Mouse (Mus musculus) gastrocnemius, adult 2 months (tissue): ENCODE data around the gene Fcamr. TPM values are rescaled to one million over a fixed set of nuclear protein-coding genes. Genes with fewer than 3 reads are reported as not detected.

Experiments
- DNase-seq: peaks from one replicate; pipeline ENCODE4 v3.0.0; 2022
- H3K27ac ChIP-seq: fragments of 200-600 bp; 2 replicates; pipeline ENCODE4 v1.8.1; 2022; ENCODE audit warnings: mild to moderate bottlenecking
- H3K4me3 ChIP-seq: fragments of 200-600 bp; 2 replicates; pipeline ENCODE4 v1.8.1; 2022; ENCODE audit warnings: mild to moderate bottlenecking, moderate library complexity
- CTCF ChIP-seq: fragments of 200-600 bp; IDR thresholded peaks from 2 replicates; pipeline ENCODE4 v1.8.1; 2022; ENCODE audit warnings: antibody characterized with exemption, mild to moderate bottlenecking, moderate library complexity
- intact Hi-C: fragments of 180-260 bp; cut with DNase I; formaldehyde crosslinking; loops from one replicate; pipeline ENCODE4 v1.15.1; 2025
- total RNA-seq, 2 experiments: library from RNA; stranded (reverse); gene quantifications; 2 replicates each; pipeline ENCODE4 v1.2.3; 2021

Fcamr gene
- total RNA-seq, 2 experiments from 2014 or later, result 0.14 TPM; not detected in 1

DNA sequence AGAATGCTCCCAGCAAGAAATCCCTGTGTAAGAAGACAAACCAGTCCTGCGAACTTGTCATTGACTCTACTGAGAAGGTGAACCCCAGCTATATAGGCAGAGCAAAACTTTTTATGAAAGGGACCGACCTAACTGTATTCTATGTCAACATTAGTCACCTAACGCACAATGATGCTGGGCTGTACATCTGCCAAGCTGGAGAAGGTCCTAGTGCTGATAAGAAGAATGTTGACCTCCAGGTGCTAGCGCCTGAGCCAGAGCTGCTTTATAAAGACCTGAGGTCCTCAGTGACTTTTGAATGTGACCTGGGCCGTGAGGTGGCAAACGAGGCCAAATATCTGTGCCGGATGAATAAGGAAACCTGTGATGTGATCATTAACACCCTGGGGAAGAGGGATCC lies 43.8 kb downstream of the Fcamr start:
- no peak overlapping the region for H3K27ac ChIP-seq
- TF ChIP-seq CTCF, result no peak
- intact Hi-C loops, result no loop called here
- no peak for DNase-seq
- no peak overlapping the region for H3K4me3 ChIP-seq

DNA sequence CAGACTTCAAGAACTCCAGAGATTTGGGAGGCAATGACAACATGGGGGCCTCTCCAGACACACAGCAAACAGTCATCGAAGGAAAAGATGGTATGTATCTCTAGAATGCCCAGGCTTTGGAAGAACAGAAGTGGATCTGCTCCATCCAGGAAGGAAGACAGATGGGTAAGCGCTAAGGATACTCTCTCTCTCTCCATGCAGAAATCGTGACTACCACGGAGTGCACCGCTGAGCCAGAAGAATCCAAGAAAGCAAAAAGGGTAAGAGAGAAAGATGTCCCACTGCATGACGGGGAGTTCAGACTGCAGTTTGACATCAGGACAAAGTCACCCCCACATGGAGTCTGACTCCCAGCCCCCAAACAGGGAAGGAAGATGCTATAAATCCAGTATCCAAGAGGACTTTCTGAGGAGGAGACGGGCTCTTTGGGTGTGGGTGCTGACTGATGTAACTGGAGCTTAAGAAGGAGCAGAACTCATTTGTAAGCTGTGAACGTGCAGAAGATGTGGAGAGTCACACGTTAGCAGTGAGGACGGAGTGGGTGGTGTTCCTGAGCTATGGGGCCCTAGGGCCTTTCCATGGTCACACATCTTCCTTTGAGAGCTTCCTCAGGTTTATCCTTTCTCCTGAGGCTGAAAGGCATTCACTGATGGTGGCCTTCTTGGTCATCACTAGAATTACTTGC lies 49.0 kb downstream of the Fcamr start:
- no peak for DNase-seq
- intact Hi-C loops, result no loop called here
- no peak overlapping the region for H3K4me3 ChIP-seq
- H3K27ac ChIP-seq, result no peak overlapping the region
- no peak for TF ChIP-seq CTCF

DNA sequence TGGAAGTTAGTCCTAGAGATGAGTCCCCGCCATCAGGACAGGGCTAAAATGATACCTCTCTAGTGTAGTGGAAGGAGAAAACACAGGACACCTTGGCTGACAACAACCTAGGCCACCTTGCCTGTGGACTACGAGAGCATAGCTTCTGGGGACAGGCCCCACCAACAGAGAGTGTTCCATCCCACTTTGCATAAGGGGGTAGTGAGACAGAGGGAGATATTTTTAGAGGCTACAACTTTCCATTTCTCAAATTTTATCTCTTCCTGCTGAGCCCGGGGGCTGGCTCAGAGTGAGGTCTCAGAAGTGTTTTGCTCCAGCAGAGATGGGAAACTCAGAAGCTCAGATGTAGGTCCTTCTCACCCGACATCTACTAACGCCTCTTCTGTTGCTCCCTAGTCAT lies 49.7 kb downstream of the Fcamr start:
- no peak overlapping the region for H3K27ac ChIP-seq
- intact Hi-C loops, result no loop called here
- TF ChIP-seq CTCF, result no peak
- DNase-seq, result no peak
- H3K4me3 ChIP-seq, result no peak overlapping the region

DNA sequence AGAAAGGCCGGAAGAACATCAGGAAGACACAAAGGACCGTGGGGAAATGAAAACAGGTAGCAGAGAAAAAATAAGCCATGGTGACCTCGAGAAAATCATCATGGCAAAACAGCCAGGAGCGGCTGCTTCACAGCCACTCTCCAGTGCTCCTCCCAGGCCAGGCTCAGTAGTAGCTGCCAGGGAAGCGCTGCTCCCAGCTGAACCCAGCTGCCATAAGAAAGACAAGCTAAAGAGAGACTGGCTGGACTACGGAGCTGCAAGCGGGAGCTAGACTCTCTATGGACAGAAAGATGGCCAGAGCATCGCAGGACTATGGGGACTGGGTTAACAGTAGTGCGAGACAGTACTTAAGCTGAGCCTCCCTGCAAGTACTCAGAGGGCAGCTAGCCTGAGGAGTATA lies 54.1 kb downstream of the Fcamr start:
- no peak overlapping the region for H3K27ac ChIP-seq
- no peak for DNase-seq
- H3K4me3 ChIP-seq, result no peak overlapping the region
- TF ChIP-seq CTCF, result no peak
- intact Hi-C loops, result no loop called here

DNA sequence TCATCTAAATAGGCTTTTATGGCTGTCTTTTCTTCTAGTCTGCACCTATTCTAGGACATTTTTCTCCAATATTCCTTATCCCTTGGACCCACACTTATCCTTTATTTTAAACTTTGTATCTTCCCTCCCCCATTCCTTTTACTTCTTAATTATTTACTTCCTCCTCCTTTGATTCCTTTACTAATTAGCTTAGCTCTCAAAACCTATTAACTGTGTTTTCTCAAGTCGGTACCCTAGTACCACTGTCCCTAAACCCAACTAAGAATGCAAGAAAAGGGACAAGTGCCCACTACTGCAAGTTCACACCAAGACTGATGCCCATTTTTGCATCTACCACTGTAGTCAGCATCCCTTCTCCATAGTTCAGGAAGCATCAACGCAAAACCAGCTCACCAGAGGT lies 55.0 kb downstream of the Fcamr start:
- Histone ChIP-seq H3K27ac (no peak overlapping the region), H3K4me3 (no peak overlapping the region)
- no peak for DNase-seq
- no peak for TF ChIP-seq CTCF
- intact Hi-C loops, result no loop called here

DNA sequence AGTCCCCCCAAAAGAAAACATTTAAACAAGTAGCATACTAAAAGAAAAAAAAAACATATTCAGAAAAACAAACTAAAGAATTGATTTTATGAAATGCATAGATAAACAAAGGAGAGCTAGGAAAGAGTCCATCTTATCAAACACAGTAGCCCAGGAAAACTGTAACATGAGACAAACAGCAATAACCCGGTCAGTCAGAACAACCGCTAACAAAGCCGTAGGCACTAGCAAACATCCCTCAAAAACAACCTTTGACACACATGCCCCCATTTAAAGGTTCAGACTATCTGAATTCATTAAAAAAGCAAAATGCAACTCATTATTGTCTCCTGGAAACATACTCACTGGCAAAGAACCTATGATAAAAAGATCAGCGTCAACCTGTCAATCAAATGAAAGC lies 56.8 kb downstream of the Fcamr start:
- no peak for TF ChIP-seq CTCF
- H3K4me3 ChIP-seq, result no peak overlapping the region
- intact Hi-C loops, result no loop called here
- H3K27ac ChIP-seq, result no peak overlapping the region
- no peak for DNase-seq

DNA sequence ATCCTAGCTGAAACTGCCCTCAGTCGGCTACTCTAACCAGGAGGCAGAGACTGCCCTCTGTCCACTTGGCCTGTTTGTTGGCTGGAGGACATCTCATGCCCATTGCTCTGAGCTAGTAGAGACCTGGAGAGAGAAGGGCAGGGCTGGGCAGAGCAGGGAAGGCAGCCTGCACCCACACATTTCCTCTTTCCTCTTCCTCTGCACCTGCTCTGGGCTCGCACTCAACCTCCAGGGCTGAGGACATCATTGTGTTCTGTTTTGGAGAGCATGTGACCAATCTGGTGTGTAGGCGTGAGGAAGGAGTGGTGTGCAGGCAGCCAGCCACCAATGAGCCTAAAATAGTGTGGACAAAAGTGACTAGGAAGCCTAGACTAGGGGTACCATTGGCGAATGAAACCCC lies 63.5 kb downstream of the Fcamr start:
- TF ChIP-seq CTCF, result no peak
- Histone ChIP-seq H3K27ac (no peak overlapping the region), H3K4me3 (no peak overlapping the region)
- no peak for DNase-seq
- intact Hi-C loops, result no loop called here

Other genes starting within 250 kb of the Fcamr start
- gene Zp3r, start 171.3 kb upstream of the Fcamr start, total RNA-seq, result not detected
- gene C4bp, start 139.3 kb upstream of the Fcamr start, total RNA-seq, result not detected
- under 1 TPM in 1 of 2 experiments, not detected in 1; 0.14 TPM for gene Gm29427, start 85.1 kb upstream of the Fcamr start, total RNA-seq
- 1 to 10 TPM; 3.7 to 4.1 TPM for gene Yod1, start 83.6 kb upstream of the Fcamr start, total RNA-seq
- gene Pfkfb2, start 71.6 kb upstream of the Fcamr start, total RNA-seq, result 10 to 100 TPM; 11.6 to 15.5 TPM
- under 1 TPM; 0.20 to 0.43 TPM for gene AA986860, start 68.9 kb upstream of the Fcamr start, total RNA-seq
- gene Pigr, start 25.8 kb downstream of the Fcamr start, total RNA-seq, result not detected
- gene Fcmr, start 64.8 kb downstream of the Fcamr start, total RNA-seq, result not detected
- not detected for gene Il24, start 86.6 kb downstream of the Fcamr start, total RNA-seq
- gene Il20, start 110.5 kb downstream of the Fcamr start, total RNA-seq, result not detected
- gene Il19, start 139.2 kb downstream of the Fcamr start, total RNA-seq, result not detected
- not detected for gene Il10, start 218.9 kb downstream of the Fcamr start, total RNA-seq